Mouse (Mus musculus): ENCODE data around the gene Nppb. TPM values are rescaled to one million over a fixed set of nuclear protein-coding genes. Genes with fewer than 3 reads are reported as not detected.
A peak's percentile ranks its signal among the peaks of the same experiment; 100 is the strongest.

Gene Nppb
- polyA plus RNA-seq, 1 experiment from 2014 or later: 234 TPM

GRCm38 (mm10) chr4:147959881-147960831 is 25.4 kb upstream of the Nppb start:
- Histone ChIP-seq H3K4me3 (ENCODE audit: control insufficient read depth in 1 of 2, insufficient read depth in 1 of 2, low read depth in 1 of 2, low read length in 2 of 2) (no peak overlapping the region), H3K9me3 (ENCODE audit: control insufficient read depth, low read length) (no peaks in the 10 kb centered on the region), H3K4me1 (ENCODE audit: control insufficient read depth in 2 of 2, insufficient read depth in 2 of 2, low read length in 2 of 2) (peaks cover 24 to 27% of the 10 kb centered on the region in 2 experiments), H3K9ac (ENCODE audit: low read length) (no peak overlapping the region), H3K27ac (replicated peaks in 1 of 2; ENCODE audit: control insufficient read depth in 1 of 2, insufficient read depth in 1 of 2, low read depth in 2 of 2, low read length in 2 of 2) (no peak overlapping the region; a peak in 1 of 4 replicates), H3K4me2 (ENCODE audit: low read length) (no peak overlapping the region), H3K36me3 (ENCODE audit: control insufficient read depth, insufficient read depth, low read length) (no peaks in the 10 kb centered on the region), H3K27me3 (ENCODE audit: control insufficient read depth, insufficient read depth, low read length) (no peaks in the 10 kb centered on the region)
- ATAC-seq (ENCODE audit: insufficient number of reproducible peaks, insufficient read depth, low FRiP score, low read depth): no peak
- 21% methylated on average over 6 of the region's 6 CpGs for WGBS

- WGBS: 44% methylated on average over 6 of the region's 6 CpGs
- Histone ChIP-seq H3K27me3 (ENCODE audit: control insufficient read depth, insufficient read depth, low read length) (no peaks in the 10 kb centered on the region), H3K4me3 (ENCODE audit: control insufficient read depth in 1 of 2, insufficient read depth in 1 of 2, low read depth in 1 of 2, low read length in 2 of 2) (no peak overlapping the region), H3K36me3 (ENCODE audit: control insufficient read depth, insufficient read depth, low read length) (no peaks in the 10 kb centered on the region), H3K4me1 (ENCODE audit: control insufficient read depth in 2 of 2, insufficient read depth in 2 of 2, low read length in 2 of 2) (peaks cover 40 to 46% of the 10 kb centered on the region in 2 experiments), H3K9me3 (ENCODE audit: control insufficient read depth, low read length) (no peaks in the 10 kb centered on the region), H3K27ac (replicated peaks in 1 of 2; ENCODE audit: control insufficient read depth in 1 of 2, insufficient read depth in 1 of 2, low read depth in 2 of 2, low read length in 2 of 2) (peak overlapping the region; percentile 65 to 79), H3K4me2 (ENCODE audit: low read length) (peak overlapping the region; percentile 40), H3K9ac (ENCODE audit: low read length) (no peak overlapping the region)
- no peak for ATAC-seq (ENCODE audit: insufficient number of reproducible peaks, insufficient read depth, low FRiP score, low read depth)
These were observed 22.8 kb upstream of the Nppb start for GRCm38 (mm10) chr4:147962781-147963180.

- H3K4me2 ChIP-seq (ENCODE audit: low read length): peak overlapping the region; percentile 40
These were observed 22.0 kb upstream of the Nppb start for GRCm38 (mm10) chr4:147963623-147964022.

GRCm38 (mm10) chr4:147965712-147966111 is 19.9 kb upstream of the Nppb start:
- ATAC-seq (ENCODE audit: insufficient number of reproducible peaks, insufficient read depth, low FRiP score, low read depth): peak; percentile 66; the same call in 1 of the 2 replicates
- Histone ChIP-seq H3K4me2 (ENCODE audit: low read length) (peak overlapping the region; percentile 44), H3K9me3 (ENCODE audit: control insufficient read depth, low read length) (no peaks in the 10 kb centered on the region), H3K36me3 (ENCODE audit: control insufficient read depth, insufficient read depth, low read length) (no peaks in the 10 kb centered on the region), H3K9ac (ENCODE audit: low read length) (peak overlapping the region; percentile 56; the same call in 1 of the 2 replicates), H3K27me3 (ENCODE audit: control insufficient read depth, insufficient read depth, low read length) (0 out of 2 replicates have a peak, but pooled peaks cover 2% of the 10 kb centered on the region), H3K4me3 (ENCODE audit: control insufficient read depth in 1 of 2, insufficient read depth in 1 of 2, low read depth in 1 of 2, low read length in 2 of 2) (no peak overlapping the region), H3K27ac (replicated peaks in 1 of 2; ENCODE audit: control insufficient read depth in 1 of 2, insufficient read depth in 1 of 2, low read depth in 2 of 2, low read length in 2 of 2) (peak overlapping the region; percentile 58 to 90), H3K4me1 (ENCODE audit: control insufficient read depth in 2 of 2, insufficient read depth in 2 of 2, low read length in 2 of 2) (peaks cover 37 to 46% of the 10 kb centered on the region in 2 experiments)
- WGBS: 23% methylated on average over 7 of the region's 7 CpGs

More at GRCm38 (mm10) chr4:147963623-147964022, 22.0 kb upstream of the Nppb start:
- H3K27ac ChIP-seq (replicated peaks in 1 of 2; ENCODE audit: control insufficient read depth in 1 of 2, insufficient read depth in 1 of 2, low read depth in 2 of 2, low read length in 2 of 2): peak overlapping the region; percentile 79 to 86
- H3K9ac ChIP-seq (ENCODE audit: low read length): peak overlapping the region; percentile 31; the same call in 1 of the 2 replicates
- no peaks in the 10 kb centered on the region for H3K9me3 ChIP-seq (ENCODE audit: control insufficient read depth, low read length)
- no peaks in the 10 kb centered on the region for H3K27me3 ChIP-seq (ENCODE audit: control insufficient read depth, insufficient read depth, low read length)
- WGBS: 41% methylated on average over 15 of the region's 15 CpGs
- peaks cover 40 to 46% of the 10 kb centered on the region in 2 experiments for H3K4me1 ChIP-seq (ENCODE audit: control insufficient read depth in 2 of 2, insufficient read depth in 2 of 2, low read length in 2 of 2)
- ATAC-seq (ENCODE audit: insufficient number of reproducible peaks, insufficient read depth, low FRiP score, low read depth): peak; percentile 66
- no peaks in the 10 kb centered on the region for H3K36me3 ChIP-seq (ENCODE audit: control insufficient read depth, insufficient read depth, low read length)
- no peak overlapping the region for H3K4me3 ChIP-seq (ENCODE audit: control insufficient read depth in 1 of 2, insufficient read depth in 1 of 2, low read depth in 1 of 2, low read length in 2 of 2)

GRCm38 (mm10) chr4:147968816-147969215 is 16.8 kb upstream of the Nppb start:
- H3K27ac ChIP-seq (replicated peaks in 1 of 2; ENCODE audit: control insufficient read depth in 1 of 2, insufficient read depth in 1 of 2, low read depth in 2 of 2, low read length in 2 of 2): peak overlapping the region; percentile 88 to 92
- H3K4me3 ChIP-seq (ENCODE audit: control insufficient read depth in 1 of 2, insufficient read depth in 1 of 2, low read depth in 1 of 2, low read length in 2 of 2): no peak overlapping the region; a peak in 1 of 4 replicates
- peaks cover 8% of the 10 kb centered on the region; the same call in 1 of the 2 replicates for H3K27me3 ChIP-seq (ENCODE audit: control insufficient read depth, insufficient read depth, low read length)
- peak overlapping the region; percentile 58 for H3K4me2 ChIP-seq (ENCODE audit: low read length)
- no peaks in the 10 kb centered on the region for H3K9me3 ChIP-seq (ENCODE audit: control insufficient read depth, low read length)
- H3K9ac ChIP-seq (ENCODE audit: low read length): peak overlapping the region; percentile 53; the same call in 1 of the 2 replicates
- H3K4me1 ChIP-seq (ENCODE audit: control insufficient read depth in 2 of 2, insufficient read depth in 2 of 2, low read length in 2 of 2): peaks cover 24 to 33% of the 10 kb centered on the region in 2 experiments
- no peaks in the 10 kb centered on the region for H3K36me3 ChIP-seq (ENCODE audit: control insufficient read depth, insufficient read depth, low read length)
- 22% methylated on average over 2 of the region's 2 CpGs for WGBS
- no peak; the same call in 1 of the 2 replicates for ATAC-seq (ENCODE audit: insufficient number of reproducible peaks, insufficient read depth, low FRiP score, low read depth)

GRCm38 (mm10) chr4:147969337-147969736 is 16.3 kb upstream of the Nppb start:
- peak; percentile 64 for ATAC-seq (ENCODE audit: insufficient number of reproducible peaks, insufficient read depth, low FRiP score, low read depth)
- Histone ChIP-seq H3K4me3 (ENCODE audit: control insufficient read depth in 1 of 2, insufficient read depth in 1 of 2, low read depth in 1 of 2, low read length in 2 of 2) (peak overlapping the region in 1 of 2 experiments; percentile 21; a peak in 2 of 4 replicates), H3K27ac (replicated peaks in 1 of 2; ENCODE audit: control insufficient read depth in 1 of 2, insufficient read depth in 1 of 2, low read depth in 2 of 2, low read length in 2 of 2) (peak overlapping the region; percentile 88 to 92), H3K9ac (ENCODE audit: low read length) (peak overlapping the region; percentile 53; the same call in 1 of the 2 replicates), H3K27me3 (ENCODE audit: control insufficient read depth, insufficient read depth, low read length) (peaks cover 8% of the 10 kb centered on the region; the same call in 1 of the 2 replicates), H3K9me3 (ENCODE audit: control insufficient read depth, low read length) (no peaks in the 10 kb centered on the region), H3K4me2 (ENCODE audit: low read length) (peak overlapping the region; percentile 58), H3K4me1 (ENCODE audit: control insufficient read depth in 2 of 2, insufficient read depth in 2 of 2, low read length in 2 of 2) (peaks cover 18 to 28% of the 10 kb centered on the region in 2 experiments), H3K36me3 (ENCODE audit: control insufficient read depth, insufficient read depth, low read length) (no peaks in the 10 kb centered on the region)
- WGBS: 5% methylated on average over 9 of the region's 9 CpGs

- H3K27ac ChIP-seq (replicated peaks in 1 of 2; ENCODE audit: control insufficient read depth in 1 of 2, insufficient read depth in 1 of 2, low read depth in 2 of 2, low read length in 2 of 2): no peak overlapping the region
- 31% methylated on average over 3 of the region's 3 CpGs for WGBS
- no peaks in the 10 kb centered on the region for H3K36me3 ChIP-seq (ENCODE audit: control insufficient read depth, insufficient read depth, low read length)
- peaks cover 5% of the 10 kb centered on the region for H3K27me3 ChIP-seq (ENCODE audit: control insufficient read depth, insufficient read depth, low read length)
- no peak overlapping the region for H3K4me2 ChIP-seq (ENCODE audit: low read length)
- no peaks in the 10 kb centered on the region for H3K9me3 ChIP-seq (ENCODE audit: control insufficient read depth, low read length)
- no peaks in the 10 kb centered on the region for H3K4me1 ChIP-seq (ENCODE audit: control insufficient read depth in 2 of 2, insufficient read depth in 2 of 2, low read length in 2 of 2)
- no peak for ATAC-seq (ENCODE audit: insufficient number of reproducible peaks, insufficient read depth, low FRiP score, low read depth)
- H3K4me3 ChIP-seq (ENCODE audit: control insufficient read depth in 1 of 2, insufficient read depth in 1 of 2, low read depth in 1 of 2, low read length in 2 of 2): no peak overlapping the region
- no peak overlapping the region for H3K9ac ChIP-seq (ENCODE audit: low read length)
These were observed 9.4 kb upstream of the Nppb start for GRCm38 (mm10) chr4:147976237-147976636.
